Mouse (Mus musculus) myocyte (in vitro differentiated cells): ENCODE results near the gene Ppp6r3.
"Not testable (repeated sequence)": the region's sequence is repeated elsewhere in the genome, so short reads cannot be mapped to it uniquely, and the experiment has no call there.

Experiments used
- CEBPB ChIP-seq: IDR thresholded peaks from 2 replicates; pipeline ENCODE4 v1.6.1; 2011; ENCODE audit warnings: mild to moderate bottlenecking, moderate library complexity; ENCODE audit not compliant: poor library complexity, insufficient read depth, severe bottlenecking
- E2F4 ChIP-seq: IDR thresholded peaks from one replicate; pipeline ENCODE4 v1.6.1; 2011; ENCODE audit warnings: mild to moderate bottlenecking, control low read depth, moderate library complexity; ENCODE audit not compliant: insufficient read depth
- MAX ChIP-seq: IDR thresholded peaks from one replicate; pipeline ENCODE4 v1.6.1; 2011; ENCODE audit warnings: low read depth, mild to moderate bottlenecking, control low read depth
- MYOD1 ChIP-seq, 3 experiments: IDR thresholded peaks; one replicate each; pipeline ENCODE4 v1.6.1; 2011; ENCODE audit warnings: control low read depth in 2 of 3, low read depth in 2 of 3, mild to moderate bottlenecking in 2 of 3, moderate library complexity in 1 of 3; ENCODE audit not compliant: insufficient read length in 2 of 3, control insufficient read depth in 1 of 3
- MYOG ChIP-seq, 3 experiments: IDR thresholded peaks; one replicate each; pipeline ENCODE4 v1.6.1; 2011; ENCODE audit warnings: control low read depth in 2 of 3, low read depth in 2 of 3, mild to moderate bottlenecking in 2 of 3; ENCODE audit not compliant: insufficient read length in 2 of 3, control insufficient read depth in 1 of 3, insufficient read depth in 1 of 3
- POLR2A ChIP-seq: IDR thresholded peaks from one replicate; pipeline ENCODE4 v1.6.1; 2011; ENCODE audit warnings: low read depth, mild to moderate bottlenecking, control low read depth, moderate library complexity; ENCODE audit not compliant: insufficient read length
- POLR2AphosphoS2 ChIP-seq: IDR thresholded peaks from one replicate; pipeline ENCODE4 v1.6.1; 2011; ENCODE audit warnings: low read depth, control low read depth; ENCODE audit not compliant: insufficient read length
- SRF ChIP-seq: IDR thresholded peaks from one replicate; pipeline ENCODE4 v1.6.1; 2011; ENCODE audit warnings: low read depth; ENCODE audit not compliant: control insufficient read depth, insufficient read length
- TCF12 ChIP-seq: IDR thresholded peaks from one replicate; pipeline ENCODE4 v1.6.1; 2011; ENCODE audit warnings: mild to moderate bottlenecking, control low read depth; ENCODE audit not compliant: poor library complexity, insufficient read depth, severe bottlenecking
- USF1 ChIP-seq: IDR thresholded peaks from one replicate; pipeline ENCODE4 v1.6.1; 2011; ENCODE audit warnings: low read depth, mild to moderate bottlenecking, control low read depth, moderate library complexity

DNA sequence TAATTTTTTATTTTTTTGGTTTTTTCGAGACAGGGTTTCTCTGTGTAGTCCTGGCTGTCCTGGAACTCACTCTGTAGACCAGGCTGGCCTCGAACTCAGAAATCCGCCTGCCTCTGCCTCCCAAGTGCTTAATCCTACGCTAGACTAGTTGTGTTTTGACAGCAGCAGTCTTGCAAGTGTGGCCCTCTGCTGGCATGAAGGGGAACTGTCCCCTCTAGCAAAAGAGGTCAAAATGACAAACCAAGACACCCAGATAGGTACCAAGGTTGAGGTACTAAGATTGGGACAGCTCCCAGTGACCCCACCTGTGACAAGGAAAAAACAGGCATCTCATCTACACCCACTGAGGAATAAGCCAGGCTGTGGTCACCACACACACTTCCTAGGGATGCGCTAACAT is 12.2 kb upstream of the Ppp6r3 start:
- not testable (repeated sequence) for TF ChIP-seq POLR2A; POLR2AphosphoS2; CEBPB; TCF12; MAX; E2F4; USF1; MYOD1 (IDR thresholded peaks at IDR 0.05; ENCODE audit: control insufficient read depth in 1 of 3, insufficient read length in 2 of 3, low read depth in 2 of 3); SRF; MYOG (IDR thresholded peaks at IDR 0.05; ENCODE audit: control insufficient read depth in 1 of 3, insufficient read depth in 1 of 3, insufficient read length in 2 of 3, low read depth in 2 of 3)
